Mouse (Mus musculus) urinary bladder, postnatal 0 days (tissue): Measurements from ENCODE around the gene Olfr985. TPM values are rescaled to one million over a fixed set of nuclear protein-coding genes. Genes with fewer than 3 reads are reported as not detected.

Experiments used
- polyA plus RNA-seq: library from polyadenylated mRNA; unstranded; fragments of >200 nt; fragmentation: Nextera tagmentation; extraction: Ambion mirVana; gene quantifications from 2 replicates; pipeline ENCODE4 v1.2.1, GENCODE M21; 2015

Gene Olfr985
- not detected in 2 replicates for polyA plus RNA-seq

GRCm38 (mm10) chr9:40130084-40130483 lies at the start of gene Olfr985:
Olfr985 (minus strand) TSS chr9:40130184.

GRCm38 (mm10) chr9:40114106-40114505 lies 15.9 kb downstream of the Olfr985 start, which contains the start of gene Olfr984:
Olfr984 (minus strand) TSS chr9:40114206.

GRCm38 (mm10) chr9:40093495-40093894 lies 36.5 kb downstream of the Olfr985 start, which contains the start of gene Olfr983:
Olfr983 (minus strand) TSS chr9:40093595.

Other genes starting within 250 kb of the Olfr985 start
- gene Olfr229, start 222.8 kb downstream of the Olfr985 start, polyA plus RNA-seq, result not detected in 2 replicates
- gene Olfr974, start 192.7 kb downstream of the Olfr985 start, polyA plus RNA-seq, result not detected in 2 replicates
- gene Olfr975, start 178.1 kb downstream of the Olfr985 start, polyA plus RNA-seq, result not detected in 2 replicates
- gene Olfr976, start 169.1 kb downstream of the Olfr985 start, polyA plus RNA-seq, result not detected in 2 replicates
- gene Olfr978, start 138.1 kb downstream of the Olfr985 start, polyA plus RNA-seq, result not detected in 2 replicates
- gene Olfr979, start 126.7 kb downstream of the Olfr985 start, polyA plus RNA-seq, result not detected in 2 replicates
- not detected in 2 replicates for gene Olfr980, start 120.6 kb downstream of the Olfr985 start, polyA plus RNA-seq
- gene Olfr981, start 108.7 kb downstream of the Olfr985 start, polyA plus RNA-seq, result not detected in 2 replicates
- gene Olfr982, start 56.4 kb downstream of the Olfr985 start, polyA plus RNA-seq, result not detected in 2 replicates
- gene Olfr983, start 36.6 kb downstream of the Olfr985 start, polyA plus RNA-seq, result not detected in 2 replicates
- gene Olfr984, start 16.0 kb downstream of the Olfr985 start, polyA plus RNA-seq, result not detected in 2 replicates
- gene Tmem225, start 17.9 kb upstream of the Olfr985 start, polyA plus RNA-seq, result not detected in 2 replicates
- not detected in 2 replicates for gene Olfr986, start 50.7 kb upstream of the Olfr985 start, polyA plus RNA-seq
- 2.4 and 2.5 TPM in 2 replicates for gene Zfp202, start 62.1 kb upstream of the Olfr985 start, polyA plus RNA-seq
- gene Scn3b, start 139.0 kb upstream of the Olfr985 start, polyA plus RNA-seq, result 3.4 and 4.9 TPM in 2 replicates